Mouse (Mus musculus) hindbrain, postnatal 0 days (tissue): ENCODE results near the gene 1110059G10Rik. TPM values are rescaled to one million over a fixed set of nuclear protein-coding genes. Genes with fewer than 3 reads are reported as not detected.

Experiments
- ATAC-seq: fragments of 200-750 bp; cut with Nextera tagmentation; 2 replicates; pipeline ENCODE4 v1.8.0; 2017; ENCODE audit warnings: mild to moderate bottlenecking, moderate TSS enrichment, moderate library complexity
- DNase-seq: peaks from one replicate; pipeline ENCODE4 v3.0.0-alpha.2; 2015; ENCODE audit warnings: low spot score
- H3K27ac ChIP-seq: fragments of 300-500 bp; sonication (generic); 2 replicates; pipeline ENCODE4 v1.5.1; 2014; ENCODE audit warnings: mild to moderate bottlenecking
- H3K27me3 ChIP-seq: fragments of 300-500 bp; sonication (generic); 2 replicates; pipeline ENCODE4 v1.6.1; 2014; ENCODE audit warnings: low read length, mixed read lengths; ENCODE audit not compliant: insufficient read depth
- H3K36me3 ChIP-seq: fragments of 300-500 bp; sonication (generic); 2 replicates; pipeline ENCODE4 v1.6.1; 2014; ENCODE audit warnings: low read length, mixed read lengths; ENCODE audit not compliant: insufficient read depth
- H3K4me1 ChIP-seq: fragments of 300-500 bp; sonication (generic); 2 replicates; pipeline ENCODE4 v1.6.1; 2014; ENCODE audit warnings: antibody characterized with exemption, low read length, mixed read lengths; ENCODE audit not compliant: insufficient read depth
- H3K4me2 ChIP-seq: fragments of 300-500 bp; sonication (generic); 2 replicates; pipeline ENCODE4 v1.6.1; 2014; ENCODE audit warnings: low read depth, mild to moderate bottlenecking, low read length, moderate library complexity, mixed read lengths
- H3K4me3 ChIP-seq: fragments of 300-500 bp; sonication (generic); 2 replicates; pipeline ENCODE4 v1.5.1; 2014; ENCODE audit warnings: low read length
- H3K9ac ChIP-seq: fragments of 300-500 bp; sonication (generic); replicated peaks from 2 replicates; pipeline ENCODE4 v1.6.1; 2014; ENCODE audit warnings: mild to moderate bottlenecking, low read length, moderate library complexity, mixed read lengths
- H3K9me3 ChIP-seq: fragments of 300-500 bp; sonication (generic); 2 replicates; pipeline ENCODE4 v1.6.1; 2016; ENCODE audit warnings: low read length, mixed read lengths
- CTCF ChIP-seq: IDR thresholded peaks from 2 replicates; pipeline ENCODE4 v1.5.1; 2016; ENCODE audit warnings: antibody characterized with exemption, control low read depth, low read depth
- WGBS: fragments of 180-500 bp; shearing (Covaris S2); extraction: QIAGEN DNeasy Blood & Tissue Kit; methylation state at CpG from one replicate; pipeline ENCODE4 v1.1.7; 2014; 5-methylcytosine and 5-hydroxymethylcytosine counted together
- polyA plus RNA-seq: library from polyadenylated mRNA; unstranded; fragments of >200 nt; fragmentation: Nextera tagmentation; extraction: Ambion mirVana; gene quantifications from 2 replicates; pipeline ENCODE4 v1.2.1, GENCODE M21; 2015
- total RNA-seq: library from RNA; depleted of rRNA; stranded (reverse); fragments of >200 nt; gene quantifications from 2 replicates; pipeline ENCODE4 v1.2.3, GENCODE M21; 2014; rRNA removed

1110059G10Rik gene
- 7.9 and 13.4 TPM in 2 replicates for total RNA-seq
- polyA plus RNA-seq: 35.0 and 35.7 TPM in 2 replicates

GRCm38 (mm10) chr9:122950643-122951475 is at the start of gene 1110059G10Rik, which contains the start of gene Kif15:
Gene 1110059G10Rik, minus strand, starts transcription at chr9:122951000.
Gene Kif15, plus strand, starts transcription at chr9:122951046.
- DNase-seq (peak; percentile 96), ATAC-seq (peak; percentile 99)
- no peaks in the 10 kb centered on the region for H3K4me1 ChIP-seq
- 0 out of 2 replicates have a peak, but pooled peaks have one; percentile 9 for TF ChIP-seq CTCF
- H3K9me3 ChIP-seq: no peaks in the 10 kb centered on the region
- H3K9ac ChIP-seq: peak within 1 kb of the TSS; percentile 90
- H3K4me2 ChIP-seq: peak within 1 kb of the TSS; percentile 85
- H3K27me3 ChIP-seq: no peaks in the 10 kb centered on the region
- under 1% methylated on average over 64 of the region's 64 CpGs for WGBS
- peak within 1 kb of the TSS; percentile 90 for H3K4me3 ChIP-seq
- H3K27ac ChIP-seq: peak within 1 kb of the TSS; percentile 85
- peaks cover 6% of the 10 kb centered on the region; the same call in 1 of the 2 replicates for H3K36me3 ChIP-seq

GRCm38 (mm10) chr9:122999193-122999586 is 48.4 kb upstream of the 1110059G10Rik start:
- no peak for ATAC-seq
- WGBS: 98% methylated on average over 4 of the region's 4 CpGs
- no peak overlapping the region for H3K4me3 ChIP-seq

GRCm38 (mm10) chr9:122998406-122999192 is 47.8 kb upstream of the 1110059G10Rik start:
- no peak for TF ChIP-seq CTCF
- no peak for ATAC-seq
- Histone ChIP-seq H3K4me2 (no peak overlapping the region), H3K27me3 (no peaks in the 10 kb centered on the region), H3K9ac (no peak overlapping the region), H3K9me3 (no peaks in the 10 kb centered on the region), H3K4me3 (no peak overlapping the region), H3K4me1 (no peaks in the 10 kb centered on the region), H3K36me3 (no peaks in the 10 kb centered on the region), H3K27ac (no peak overlapping the region)
- WGBS: 93% methylated on average over 10 of the region's 10 CpGs
- no peak for DNase-seq

More at GRCm38 (mm10) chr9:122999193-122999586, 48.4 kb upstream of the 1110059G10Rik start:
- Histone ChIP-seq H3K36me3 (no peaks in the 10 kb centered on the region), H3K9ac (no peak overlapping the region), H3K4me1 (no peaks in the 10 kb centered on the region), H3K4me2 (no peak overlapping the region), H3K27ac (no peak overlapping the region), H3K27me3 (no peaks in the 10 kb centered on the region), H3K9me3 (no peaks in the 10 kb centered on the region)
- DNase-seq: no peak
- TF ChIP-seq CTCF: no peak

- Histone ChIP-seq H3K9ac (no peak overlapping the region), H3K27me3 (no peaks in the 10 kb centered on the region), H3K36me3 (peaks cover 63% of the 10 kb centered on the region), H3K4me1 (peaks cover under 1% of the 10 kb centered on the region; the same call in 1 of the 2 replicates), H3K9me3 (no peaks in the 10 kb centered on the region), H3K27ac (no peak overlapping the region), H3K4me3 (no peak overlapping the region), H3K4me2 (no peak overlapping the region)
- no peak for ATAC-seq
- TF ChIP-seq CTCF: no peak
- no peak for DNase-seq
- WGBS: 98% methylated on average over 3 of the region's 3 CpGs
Observed at GRCm38 (mm10) chr9:122928915-122929314, 21.9 kb downstream of the 1110059G10Rik start.

- ATAC-seq (peak; percentile 99), DNase-seq (peak; percentile 93)
- H3K36me3 ChIP-seq: peaks cover 31% of the 10 kb centered on the region
- peak within 1 kb of the TSS; percentile 86 for H3K9ac ChIP-seq
- peaks cover 6% of the 10 kb centered on the region; the same call in 1 of the 2 replicates for H3K4me1 ChIP-seq
- peak; percentile 5; the same call in 1 of the 2 replicates for TF ChIP-seq CTCF
- peak within 1 kb of the TSS; percentile 80 for H3K4me3 ChIP-seq
- peak within 1 kb of the TSS; percentile 84 for H3K27ac ChIP-seq
- no peaks in the 10 kb centered on the region for H3K27me3 ChIP-seq
- H3K9me3 ChIP-seq: no peaks in the 10 kb centered on the region
- under 1% methylated on average over 43 of the region's 43 CpGs for WGBS
- H3K4me2 ChIP-seq: peak within 1 kb of the TSS; percentile 68
Observed at GRCm38 (mm10) chr9:122922936-122923381, 27.8 kb downstream of the 1110059G10Rik start, which contains the start of gene Zfp105. Gene Zfp105, plus strand, starts transcription at chr9:122923072.

GRCm38 (mm10) chr9:122922436-122922835 is 28.4 kb downstream of the 1110059G10Rik start:
- TF ChIP-seq CTCF: no peak
- Histone ChIP-seq H3K27me3 (no peaks in the 10 kb centered on the region), H3K4me2 (peak overlapping the region; percentile 68), H3K4me1 (peaks cover 6% of the 10 kb centered on the region; the same call in 1 of the 2 replicates), H3K9me3 (no peaks in the 10 kb centered on the region), H3K27ac (no peak overlapping the region), H3K36me3 (peaks cover 26% of the 10 kb centered on the region), H3K4me3 (peak overlapping the region; percentile 80), H3K9ac (peak overlapping the region; percentile 86)
- DNase-seq (no peak), ATAC-seq (no peak)
- 18% methylated on average over 3 of the region's 3 CpGs for WGBS
